Mouse (Mus musculus) spleen, adult 18-20 months (tissue): ENCODE results near the gene Gfi1b.

Experiments
- DNase-seq, 2 experiments: peaks; one replicate each; pipeline ENCODE4 v3.0.0; 2022; ENCODE audit warnings: mixed read lengths in 2 of 2

Gfi1b gene

DNA sequence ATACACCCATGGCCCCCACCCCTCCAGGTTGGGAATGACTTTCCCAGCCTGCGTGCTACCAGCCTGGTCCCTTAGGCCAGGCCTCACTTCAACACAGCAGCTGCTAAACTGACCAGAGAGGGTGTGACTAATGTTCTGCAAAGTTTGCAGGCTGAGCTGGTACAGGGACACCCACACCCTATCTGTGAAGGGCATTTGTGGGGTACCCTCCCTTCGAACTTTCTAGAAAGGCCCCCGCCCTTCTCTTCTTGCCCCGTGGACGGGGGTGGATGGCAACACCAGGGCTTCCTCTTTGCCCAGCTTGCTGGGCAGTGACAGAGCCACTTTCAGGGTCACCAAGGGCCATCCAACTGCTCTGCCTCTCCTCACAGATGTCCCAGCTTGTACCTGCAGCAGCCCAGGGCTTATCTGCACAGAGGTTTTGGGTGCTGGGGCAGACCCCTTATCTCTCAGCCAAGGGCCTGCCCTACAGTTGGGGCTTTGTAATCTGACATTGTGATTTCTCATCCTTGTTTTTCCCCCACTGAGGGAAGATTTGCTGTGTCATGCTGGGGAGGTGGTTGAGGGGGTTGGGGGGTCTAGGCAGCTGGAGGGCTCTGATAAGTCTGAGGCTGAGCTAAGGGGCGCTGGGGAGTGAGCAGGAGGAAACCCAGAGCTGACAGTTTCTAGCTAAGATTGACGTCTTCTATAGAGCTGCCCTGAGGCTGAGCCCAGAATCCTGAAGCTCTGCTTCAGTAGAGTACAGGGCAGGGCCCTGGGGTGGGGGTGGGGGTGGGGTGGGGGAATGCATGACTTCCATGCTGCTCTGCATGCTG lies 23.8 kb downstream of the Gfi1b start:
- no peak for DNase-seq

DNA sequence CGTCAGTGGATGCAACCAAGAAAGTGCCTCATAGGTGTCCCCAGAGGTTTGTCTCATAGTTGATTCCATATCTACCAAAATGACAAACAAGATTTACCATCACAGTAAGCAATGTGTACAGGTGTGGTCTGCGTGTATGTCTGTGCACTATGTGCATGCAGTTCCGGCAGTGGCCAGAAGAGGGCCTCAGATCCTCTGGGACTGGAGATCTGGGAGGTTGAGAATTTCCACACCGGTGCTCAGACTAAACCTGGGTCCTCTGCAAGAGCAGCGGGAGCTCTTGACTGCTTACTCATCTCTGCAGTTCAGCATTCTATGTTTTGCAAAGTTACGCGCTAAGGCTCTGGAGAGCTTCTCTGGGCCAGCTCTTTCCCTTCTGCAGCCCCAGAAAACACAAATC lies 24.8 kb downstream of the Gfi1b start:
- no peak for DNase-seq

DNA sequence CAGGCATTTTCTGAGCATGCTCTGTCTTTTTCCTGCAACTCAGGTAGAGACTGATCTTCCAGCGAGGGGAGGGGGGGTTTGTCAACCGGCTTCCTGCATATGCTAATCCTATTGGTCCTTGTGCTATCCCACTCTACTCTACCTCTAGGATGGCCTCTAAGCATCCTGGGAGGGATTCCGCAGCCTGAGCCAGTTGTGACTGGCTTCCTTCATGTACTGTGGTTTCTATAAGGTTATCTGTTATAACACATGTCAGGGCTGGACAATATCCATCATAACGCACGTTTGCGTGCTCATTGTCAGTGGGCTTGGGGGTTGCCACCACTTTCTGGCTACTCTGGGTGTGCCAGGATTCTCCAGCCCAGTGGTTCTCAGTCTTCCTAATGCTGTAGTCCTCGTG lies 25.8 kb downstream of the Gfi1b start:
- no peak for DNase-seq

DNA sequence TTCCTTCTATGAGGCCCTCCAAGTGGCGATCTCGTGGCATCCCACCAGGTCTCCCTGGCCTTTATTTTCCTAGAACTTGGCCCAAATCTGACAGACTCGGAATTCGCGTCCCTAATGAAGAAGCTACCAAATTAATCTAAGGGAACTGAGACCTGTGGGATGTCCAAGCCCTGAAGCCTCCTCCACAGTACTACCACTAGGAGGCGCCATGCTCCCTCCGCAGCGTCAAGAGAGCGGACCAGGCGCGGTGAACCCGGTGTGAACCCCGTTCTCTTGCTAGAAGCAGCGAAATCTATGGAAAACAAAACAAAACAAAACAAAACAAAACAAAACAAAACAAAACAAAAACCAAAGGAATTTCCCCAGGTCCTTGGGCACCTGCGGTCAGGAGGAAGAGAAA lies 29.0 kb downstream of the Gfi1b start:
- peak; percentile 46 to 69 for DNase-seq

DNA sequence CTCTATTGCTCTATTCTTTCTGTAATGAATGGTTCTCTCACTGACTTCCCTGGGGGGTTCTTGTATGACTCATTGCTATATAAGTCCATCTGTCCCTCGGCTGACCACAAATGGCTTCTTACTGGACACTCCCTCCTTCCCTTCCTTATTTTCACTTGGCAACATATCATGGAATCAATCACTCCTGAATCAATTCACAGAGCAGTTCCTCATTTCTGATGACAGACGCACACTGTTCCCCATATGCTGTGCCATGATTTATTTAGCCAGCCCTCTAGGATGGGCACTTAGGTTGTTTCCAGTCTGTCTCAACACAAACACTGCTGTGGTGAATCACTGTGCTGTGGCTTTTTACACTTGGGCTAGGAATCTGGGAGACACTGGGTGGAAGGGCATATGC lies 30.3 kb downstream of the Gfi1b start:
- no peak for DNase-seq

DNA sequence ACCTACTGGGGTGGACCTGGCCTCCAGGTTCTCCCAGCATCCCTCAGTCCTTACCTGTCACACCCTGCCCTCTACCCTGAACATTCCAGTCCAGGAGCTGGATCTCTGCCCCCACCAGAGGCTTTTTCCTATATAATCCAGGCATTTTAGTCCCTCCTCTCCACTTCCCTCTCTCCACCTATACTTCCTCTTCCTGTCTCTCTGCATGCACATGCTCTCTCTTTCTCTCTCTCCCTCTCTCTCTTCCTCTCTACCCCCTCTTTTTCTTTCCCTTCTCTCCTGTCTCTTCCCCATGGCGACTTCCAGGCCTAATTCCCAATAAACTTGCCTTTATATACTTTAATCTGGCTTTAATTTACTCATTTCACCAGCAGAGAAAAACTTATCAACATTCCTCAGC lies 33.2 kb downstream of the Gfi1b start:
- no peak for DNase-seq

DNA sequence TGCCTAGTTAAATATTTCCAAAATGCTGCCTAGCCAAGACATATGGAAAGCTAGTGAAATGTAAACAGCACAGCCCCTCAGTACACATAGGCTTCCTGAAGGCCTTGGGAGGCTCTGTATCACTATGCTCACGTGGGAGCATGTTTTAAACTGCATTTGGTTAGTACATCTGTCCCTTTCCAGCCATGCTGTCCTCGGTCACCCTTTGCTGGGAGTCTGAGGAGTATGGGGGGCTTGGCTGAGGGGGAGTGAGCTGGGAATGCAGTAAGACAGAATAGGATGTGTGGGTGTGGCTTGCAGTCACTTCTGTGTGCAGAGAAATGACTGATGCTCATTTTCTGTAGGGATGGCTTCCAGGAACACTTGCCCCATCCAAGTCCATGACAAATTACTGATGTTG lies 36.1 kb downstream of the Gfi1b start:
- DNase-seq: no peak

DNA sequence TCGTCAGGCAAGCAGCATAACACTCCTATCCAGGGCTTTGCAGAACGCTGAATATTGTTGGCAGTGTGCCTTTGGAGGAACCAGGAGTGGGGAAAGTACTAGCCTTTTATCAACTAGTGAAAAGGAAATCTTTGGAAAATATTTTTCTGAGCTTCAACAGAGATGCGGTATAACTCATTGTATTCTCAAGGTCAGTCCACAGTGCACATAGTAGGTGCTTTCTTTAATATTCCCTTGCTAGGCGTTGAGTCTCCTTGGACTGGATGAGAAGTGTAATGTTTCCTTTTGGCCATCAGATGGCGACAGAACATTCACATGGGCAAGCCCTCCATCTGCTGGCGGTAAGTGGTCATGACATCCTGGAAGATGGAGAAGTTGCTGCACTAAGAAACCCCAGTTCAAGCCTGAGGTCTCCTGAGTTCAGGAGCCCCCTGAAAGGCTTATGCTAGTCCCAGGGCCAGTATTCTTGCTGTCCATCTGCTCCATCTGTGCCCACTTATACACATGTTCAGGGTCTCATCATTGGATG lies 36.7 kb downstream of the Gfi1b start:
- peak; percentile 60 to 75 for DNase-seq

DNA sequence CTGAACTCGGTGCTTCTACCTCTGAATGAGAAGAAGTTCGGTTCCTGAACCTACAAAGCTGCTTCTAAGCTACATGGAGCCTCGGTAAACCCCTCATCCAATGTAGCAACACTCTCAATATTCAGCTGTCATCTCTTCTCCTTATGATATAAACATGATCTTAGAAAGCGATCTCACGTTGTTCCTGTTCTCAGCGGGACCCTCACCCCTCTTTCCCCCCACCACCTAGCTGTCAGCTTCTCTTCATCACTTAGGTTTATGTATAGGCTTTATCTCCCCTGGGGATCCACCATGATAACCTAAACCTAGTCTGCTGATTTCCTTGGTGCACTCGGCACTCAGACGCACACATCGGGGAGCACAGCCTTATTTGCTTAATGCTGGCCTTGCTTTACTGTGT lies 38.1 kb downstream of the Gfi1b start, which contains the start of gene Gtf3c5:
TSS of gene Gtf3c5 (minus strand) at position 101 of the 400 bp plus-strand sequence.
- DNase-seq: no peak

DNA sequence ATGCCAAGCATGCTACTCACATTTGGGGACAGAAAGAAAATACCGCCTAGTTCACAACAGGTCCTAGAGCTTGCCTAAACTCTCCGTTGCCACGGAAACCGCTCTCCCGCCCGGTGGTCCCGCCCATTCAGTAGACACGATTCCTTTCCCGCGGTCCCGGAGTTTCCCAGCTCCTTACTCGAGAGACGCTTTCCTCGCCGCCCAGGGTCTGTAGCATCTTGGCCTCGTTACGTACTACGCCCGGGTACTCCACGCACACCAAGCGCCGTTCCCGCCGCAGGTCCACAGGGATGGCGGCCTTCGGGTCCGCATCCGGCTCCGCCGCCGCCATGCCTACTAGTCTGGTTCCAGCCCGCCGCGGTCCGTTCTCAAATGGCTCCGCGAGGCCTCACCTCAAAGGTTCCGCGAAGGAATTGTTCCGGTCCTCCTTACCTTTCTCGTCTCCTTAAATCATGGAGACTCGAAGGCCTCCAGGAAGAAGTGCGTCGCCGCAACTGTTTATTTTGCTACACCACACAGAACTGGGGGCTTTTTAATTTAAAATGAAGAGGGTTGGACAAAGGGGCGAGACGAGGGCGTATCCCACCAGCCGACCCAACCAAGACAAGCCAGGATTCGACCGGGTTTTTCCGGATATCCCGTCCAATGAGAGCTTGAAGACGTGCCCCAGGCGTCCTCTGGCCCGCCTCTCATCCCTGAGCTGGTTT lies 39.0 kb downstream of the Gfi1b start:
- DNase-seq: peak; percentile 71 to 86

DNA sequence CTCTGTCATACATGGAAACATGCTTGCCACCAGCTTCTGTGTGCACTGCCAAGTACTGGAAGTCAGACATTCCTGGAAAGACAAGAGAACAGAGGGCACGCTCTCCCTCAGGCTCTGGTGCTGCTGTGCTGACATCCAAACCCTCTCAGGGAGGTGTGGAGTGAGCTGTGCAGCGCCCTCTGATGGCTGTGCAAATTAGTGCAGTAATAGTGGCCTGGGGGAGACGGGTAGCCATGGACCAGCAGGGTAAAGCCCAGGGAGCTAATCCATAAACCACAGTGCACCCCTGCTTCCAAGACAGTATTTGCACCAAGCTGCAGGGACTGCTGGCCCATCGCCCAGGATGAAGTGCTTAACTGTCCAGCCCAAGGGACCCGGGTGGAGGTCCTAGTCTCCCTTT lies 43.8 kb downstream of the Gfi1b start:
- peak in 1 of 2 experiments; percentile 28 for DNase-seq

DNA sequence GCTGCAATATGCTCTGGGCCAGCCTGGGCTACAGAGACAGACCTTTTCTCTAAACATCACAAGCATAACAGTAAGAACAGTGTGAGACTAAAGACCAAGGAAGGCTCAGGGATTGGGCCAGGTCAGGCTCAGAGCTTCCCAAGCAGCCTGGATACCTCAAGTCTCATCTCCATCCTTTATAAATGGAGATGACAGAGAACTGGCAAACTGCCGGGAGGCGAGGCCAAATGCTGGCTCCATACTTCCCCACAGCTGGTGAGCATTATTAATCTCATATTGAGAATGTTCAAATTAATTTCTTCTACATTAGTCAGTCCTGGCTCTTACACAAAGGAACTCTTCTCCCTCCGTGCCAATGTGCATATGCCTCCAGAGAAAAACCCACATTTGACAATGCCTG lies 45.0 kb downstream of the Gfi1b start:
- DNase-seq: no peak

DNA sequence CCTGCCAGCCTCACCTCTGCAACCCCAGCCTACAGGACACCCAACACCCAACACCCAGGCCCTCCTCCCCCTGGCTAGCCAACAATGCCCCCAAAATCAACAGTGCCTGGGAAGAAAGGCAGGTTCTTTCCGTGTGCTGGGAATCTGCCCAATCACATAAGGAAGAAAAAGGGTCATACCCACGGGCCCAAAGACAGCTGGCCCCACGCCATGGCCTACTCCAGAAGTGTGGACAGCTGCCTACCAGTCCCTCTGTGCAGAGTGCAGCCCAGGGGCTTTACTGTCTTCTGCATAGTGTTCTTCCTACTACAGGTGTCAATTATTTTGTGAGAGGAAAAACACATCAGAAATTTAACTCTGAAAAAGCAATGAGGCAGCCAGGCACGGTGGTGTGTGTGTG lies 46.4 kb downstream of the Gfi1b start:
- DNase-seq: no peak

DNA sequence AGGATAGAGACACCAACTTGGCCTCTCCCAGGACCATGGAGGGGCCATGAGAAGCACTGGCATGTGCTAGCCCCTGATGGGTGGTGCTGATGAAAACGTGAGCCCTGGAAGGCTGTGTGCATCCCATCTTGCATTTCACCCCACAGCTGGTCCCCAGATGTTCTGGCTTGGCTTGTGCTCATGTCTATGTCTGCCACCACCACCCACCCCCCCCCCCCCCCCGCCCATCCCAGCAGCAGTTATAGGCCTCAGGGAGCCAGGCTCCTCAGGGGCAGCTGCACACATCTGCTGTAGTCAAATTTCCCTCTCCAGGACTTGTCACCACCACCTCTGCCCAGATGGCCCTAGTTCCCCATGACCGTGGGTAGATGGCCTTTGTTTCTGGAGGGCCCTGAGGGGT lies 51.9 kb downstream of the Gfi1b start:
- no peak for DNase-seq

DNA sequence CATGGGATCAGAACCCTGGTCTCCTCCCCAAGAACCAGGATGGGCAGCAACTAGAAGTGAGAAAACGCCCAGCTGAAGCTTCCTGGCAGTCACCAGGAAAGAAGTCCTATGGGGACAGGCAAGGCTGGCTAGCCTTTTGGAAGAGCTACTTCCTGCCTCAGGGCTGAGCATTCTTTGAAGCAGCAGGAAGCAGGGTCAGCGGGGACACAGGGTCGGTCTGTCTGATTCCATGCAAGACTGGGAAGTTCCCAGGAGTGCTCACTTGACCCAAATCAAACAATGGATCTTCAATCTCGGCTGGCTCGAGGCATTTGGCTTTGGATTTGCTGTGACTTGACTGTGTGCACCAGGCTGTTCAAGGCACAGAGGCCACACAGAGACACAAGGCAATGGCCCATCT lies 55.2 kb downstream of the Gfi1b start:
- DNase-seq: no peak

DNA sequence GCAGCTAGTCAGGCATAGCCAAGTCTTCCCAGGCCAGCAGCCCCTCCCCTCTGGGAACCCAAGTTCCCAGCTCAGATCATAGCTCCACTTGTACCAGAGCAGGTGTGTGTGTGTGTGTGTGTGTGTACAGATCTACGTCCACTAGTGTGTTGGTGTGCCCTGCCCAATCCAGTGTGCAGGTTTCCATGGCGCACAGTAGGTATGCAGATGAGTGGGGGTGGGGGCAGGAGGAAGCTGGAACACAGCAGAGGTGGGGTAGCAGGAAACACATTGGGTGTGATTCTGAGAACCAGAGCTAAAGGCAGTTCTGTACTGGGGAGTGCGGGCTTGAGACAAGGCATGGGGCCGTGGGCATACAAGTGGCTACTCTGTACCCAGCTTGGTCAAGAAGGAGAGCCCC lies 57.4 kb downstream of the Gfi1b start:
- no peak for DNase-seq

DNA sequence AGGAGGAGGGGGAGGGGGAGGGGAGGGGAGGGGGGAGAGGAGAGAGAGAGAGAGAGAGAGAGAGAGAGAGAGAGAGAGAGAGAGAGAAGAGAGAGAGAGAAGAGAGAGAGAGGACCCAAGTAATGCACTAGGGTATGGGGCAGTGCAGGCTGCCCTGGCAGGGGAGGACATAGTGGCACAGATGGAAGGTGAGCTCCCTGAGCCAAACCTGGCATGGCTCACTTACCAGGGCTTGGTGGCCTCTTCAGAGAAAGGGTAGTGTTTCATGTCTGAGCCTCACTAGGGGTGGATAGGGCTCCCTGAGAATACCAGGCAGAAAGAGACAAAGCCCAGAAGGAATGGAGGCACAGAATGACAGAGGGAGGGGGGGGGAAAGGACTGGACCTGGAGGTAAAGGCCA lies 58.0 kb downstream of the Gfi1b start:
- no peak for DNase-seq

DNA sequence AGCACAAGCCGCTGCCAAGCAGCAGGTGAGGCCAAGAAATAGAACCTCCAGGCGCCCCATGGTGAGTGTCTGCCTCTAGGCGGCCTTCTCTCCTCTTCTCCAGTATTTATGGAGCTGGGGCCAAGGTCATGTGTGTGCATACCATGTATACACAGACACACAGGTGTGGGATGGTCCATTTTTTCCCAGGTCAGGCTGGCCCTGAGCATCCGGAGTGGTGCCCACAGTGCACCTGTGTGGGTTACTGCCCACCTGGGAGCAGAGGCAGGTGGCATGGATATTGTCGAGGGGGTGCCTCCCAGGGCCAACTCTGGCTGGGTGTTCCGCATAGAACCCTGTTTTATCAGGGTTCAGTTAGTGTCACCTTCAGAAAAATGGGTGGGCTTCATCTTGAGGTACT lies 58.5 kb downstream of the Gfi1b start, which contains the start of gene Cel:
TSS of gene Cel (minus strand) at position 101 of the 400 bp plus-strand sequence.
- DNase-seq: no peak
